Mouse (Mus musculus): ENCODE data around the gene Gm14569.

The Gm14569 gene

DNA sequence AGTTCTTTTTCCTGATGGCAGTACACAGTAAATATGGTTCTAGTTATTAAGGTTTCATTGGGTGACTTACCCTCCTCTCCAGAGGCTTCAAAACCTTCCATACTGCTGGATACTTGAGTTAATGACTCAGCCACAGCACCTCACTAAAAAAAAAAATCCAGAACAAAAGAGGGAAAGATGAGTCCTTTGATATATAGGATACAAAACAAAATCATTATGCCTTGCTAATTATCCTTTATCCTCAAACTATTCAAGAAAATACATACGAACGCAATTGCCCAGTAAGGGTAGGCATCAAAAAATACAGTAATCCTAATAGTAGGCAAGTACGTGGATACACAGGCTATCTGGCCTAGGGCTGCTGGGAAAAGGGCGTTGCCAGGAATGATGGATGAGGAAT lies at the start of gene Gm14569:
TSS of gene Gm14569 (minus strand) at position 101 of the 400 bp plus-strand sequence.
- DNase-seq (ENCODE audit: low read depth, low spot score), result no peak

GRCm38 (mm10) chrX:36534514-36534913 lies 42.9 kb upstream of the Gm14569 start:
- DNase-seq (ENCODE audit: low read depth, low spot score), result peak; percentile 72

DNA sequence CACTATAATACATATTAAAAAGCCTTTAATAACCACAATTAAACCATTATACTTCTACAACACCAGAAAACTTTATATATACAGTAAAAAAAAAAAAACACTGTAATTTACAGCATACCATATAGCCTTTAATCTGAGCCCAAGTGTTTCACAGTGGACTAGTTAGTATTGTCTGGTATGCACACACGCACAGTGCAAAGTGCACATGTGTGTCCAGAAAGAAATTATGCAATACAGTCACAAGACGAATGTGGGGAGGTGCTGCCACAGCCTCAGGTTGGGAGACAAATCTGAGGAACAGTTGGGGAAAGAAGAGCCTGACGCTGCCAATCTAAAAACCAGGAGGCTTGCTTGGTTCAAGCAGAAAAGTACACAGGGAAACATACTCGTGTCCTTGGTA lies 42.1 kb upstream of the Gm14569 start:
- DNase-seq (ENCODE audit: low read depth, low spot score), result no peak

GRCm38 (mm10) chrX:36530251-36530650 lies 38.6 kb upstream of the Gm14569 start:
- no peak for DNase-seq (ENCODE audit: low read depth, low spot score)

DNA sequence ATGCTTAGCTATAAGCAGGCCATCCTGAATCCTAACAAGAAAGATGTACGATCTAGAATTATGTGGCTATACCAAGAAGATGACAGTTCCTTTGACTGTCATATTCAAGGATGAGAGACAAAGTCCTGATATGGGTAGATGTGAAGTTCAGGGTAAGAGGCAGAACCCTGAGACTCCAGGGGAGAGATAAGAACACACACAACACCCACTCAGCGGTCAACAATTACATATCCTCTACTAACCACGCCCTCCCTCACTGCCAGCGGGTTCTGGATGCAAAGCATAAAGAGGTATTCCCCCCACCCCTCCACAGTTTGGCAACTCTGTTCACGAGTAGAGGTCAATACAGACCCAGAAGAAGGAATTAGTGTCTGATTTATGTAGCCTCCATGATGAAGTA lies 32.1 kb upstream of the Gm14569 start:
- DNase-seq (ENCODE audit: low read depth, low spot score), result no peak

DNA sequence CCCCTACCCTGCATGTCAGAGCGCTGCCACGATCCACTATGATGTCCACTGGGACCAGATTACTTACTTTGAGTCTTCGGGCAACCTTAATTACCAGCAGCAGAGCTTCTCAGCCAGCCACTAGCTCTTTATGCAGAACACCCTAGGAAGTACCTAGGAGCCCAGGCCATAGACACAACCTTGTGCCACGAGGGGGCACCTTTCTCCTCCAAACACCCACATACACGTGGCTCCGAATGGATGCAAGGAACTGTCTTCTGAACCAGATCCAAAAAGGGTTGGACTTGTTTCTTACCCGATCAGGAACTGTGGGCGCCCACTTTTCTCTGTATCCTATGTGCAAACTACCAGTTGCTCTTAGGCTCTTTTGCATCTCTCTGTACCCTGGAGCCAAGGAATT lies 22.1 kb upstream of the Gm14569 start:
- peak; percentile 15 for DNase-seq (ENCODE audit: low read depth, low spot score)

DNA sequence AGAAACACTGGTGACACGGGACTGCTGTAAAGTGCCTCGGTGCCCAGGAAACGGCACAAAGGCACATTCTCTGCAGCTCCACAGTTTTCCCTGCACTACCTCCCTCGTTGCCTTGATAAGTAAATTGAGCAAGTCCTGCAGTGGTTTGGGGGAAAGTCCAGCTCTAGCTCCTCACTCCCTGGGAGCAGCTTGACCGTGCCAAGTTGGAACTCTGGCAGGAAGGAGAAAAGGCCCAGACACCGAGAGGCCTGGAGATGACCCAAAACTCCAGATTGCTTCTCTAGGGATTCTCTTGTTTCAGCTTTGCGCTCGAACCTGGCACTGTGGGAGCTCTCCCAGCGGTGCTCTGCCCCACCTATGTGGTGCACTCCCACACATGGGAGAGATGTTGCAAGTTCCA lies 21.6 kb upstream of the Gm14569 start:
- DNase-seq (ENCODE audit: low read depth, low spot score), result no peak

DNA sequence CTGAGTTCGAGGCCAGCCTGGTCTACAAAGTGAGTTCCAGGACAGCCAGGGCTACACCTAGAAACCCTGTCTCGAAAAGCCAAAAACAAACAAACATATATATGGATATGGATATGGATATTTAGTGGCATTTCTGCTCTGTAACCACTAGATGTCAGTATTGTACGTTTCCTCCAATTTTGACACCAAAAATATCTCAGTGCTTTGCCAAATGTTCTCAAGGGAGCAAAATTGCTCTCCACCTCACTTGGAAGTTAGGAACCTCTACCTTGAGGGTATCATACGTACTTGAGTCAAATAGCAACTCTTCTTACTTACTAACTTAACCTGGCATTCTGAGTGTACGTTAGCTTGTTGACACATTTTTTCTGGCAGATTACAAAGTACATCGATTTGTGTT lies 15.2 kb upstream of the Gm14569 start:
- peak; percentile 48 for DNase-seq (ENCODE audit: low read depth, low spot score)

- peak; percentile 44 for DNase-seq (ENCODE audit: low read depth, low spot score)
These were observed 2.1 kb downstream of the Gm14569 start for GRCm38 (mm10) chrX:36489506-36489905.

DNA sequence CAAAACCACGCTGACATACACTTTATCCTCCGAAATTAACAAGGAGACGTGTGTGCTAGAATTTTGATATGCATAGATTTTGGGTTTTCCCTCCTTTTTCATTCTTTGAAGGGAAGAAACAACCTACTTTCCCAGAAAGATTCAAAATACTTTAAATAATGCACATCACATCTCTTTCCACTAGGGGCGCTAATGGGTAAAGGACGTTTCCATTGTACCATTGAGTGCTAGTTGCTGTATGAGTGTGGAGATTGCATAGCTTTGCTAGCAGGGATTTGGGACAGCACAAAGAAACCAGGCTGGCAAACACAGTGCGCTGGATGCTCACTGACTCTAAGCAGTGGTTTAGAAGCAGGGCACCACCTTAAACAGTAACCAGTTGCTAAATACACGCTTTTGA lies 3.6 kb downstream of the Gm14569 start:
- peak; percentile 32 for DNase-seq (ENCODE audit: low read depth, low spot score)

DNA sequence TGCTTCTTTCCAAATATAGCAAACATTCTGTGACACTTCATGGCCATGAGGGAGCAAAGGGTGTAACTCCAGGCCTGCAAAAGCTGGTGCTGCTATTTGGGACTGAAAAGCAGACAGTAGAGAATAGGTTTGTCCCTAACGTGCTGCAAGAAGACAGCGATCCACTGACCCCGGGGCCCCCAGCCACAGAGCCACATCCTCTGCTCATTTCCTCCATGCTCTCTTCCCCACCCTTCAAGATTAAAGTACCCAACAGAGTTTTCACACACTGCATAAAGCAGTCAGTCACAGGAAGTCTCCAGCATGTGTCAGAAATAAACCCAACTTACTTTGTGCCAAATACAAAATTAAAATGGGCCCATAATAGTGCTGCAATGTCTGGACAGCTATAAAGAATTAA lies 16.8 kb downstream of the Gm14569 start:
- no peak for DNase-seq (ENCODE audit: low read depth, low spot score)

GRCm38 (mm10) chrX:36474103-36474751 lies 17.4 kb downstream of the Gm14569 start:
- peak; percentile 14 for DNase-seq (ENCODE audit: low read depth, low spot score)

DNA sequence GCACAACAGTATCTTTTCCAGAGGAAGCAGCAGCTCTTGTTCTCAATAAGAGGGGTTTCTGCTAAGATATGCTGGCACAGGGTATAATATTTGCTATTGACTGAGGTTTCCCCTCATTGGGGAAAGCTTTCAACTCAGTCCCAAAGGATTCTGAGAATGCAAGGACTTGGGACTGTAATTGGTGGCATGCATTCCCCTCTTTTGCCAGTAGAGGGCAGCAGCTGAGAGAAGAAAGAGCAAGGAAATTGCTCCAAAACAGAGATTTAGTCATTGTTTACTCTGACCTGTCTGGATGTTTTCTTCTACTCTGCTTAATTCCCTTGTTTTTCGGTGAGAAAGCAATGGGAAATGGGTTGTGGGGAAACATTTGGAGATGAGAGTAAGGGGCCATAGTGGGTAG lies 35.6 kb downstream of the Gm14569 start:
- peak; percentile 62 for DNase-seq (ENCODE audit: low read depth, low spot score)

DNA sequence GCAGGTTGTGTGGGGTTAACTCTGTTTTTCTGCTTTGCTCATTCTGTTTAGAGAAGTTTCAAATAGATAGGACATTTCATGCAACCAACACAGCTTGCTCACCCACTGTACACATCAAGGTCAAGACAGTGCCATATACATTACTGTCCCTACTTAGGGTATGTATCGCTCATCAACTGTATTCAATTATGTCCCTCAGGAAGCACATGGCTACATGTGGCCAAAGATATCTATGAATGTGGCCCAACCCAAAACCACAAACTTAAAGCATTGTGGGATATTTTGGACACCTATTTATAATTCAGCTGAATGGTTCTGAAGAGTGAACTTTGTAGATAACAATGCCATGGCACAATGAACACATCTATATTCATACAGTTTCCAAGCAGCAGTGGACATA lies 53.7 kb downstream of the Gm14569 start:
- no peak for DNase-seq (ENCODE audit: low read depth, low spot score)

GRCm38 (mm10) chrX:36434993-36435392 lies 56.6 kb downstream of the Gm14569 start:
- DNase-seq (ENCODE audit: low read depth, low spot score), result peak; percentile 8

GRCm38 (mm10) chrX:36419153-36419552 lies 72.5 kb downstream of the Gm14569 start:
- DNase-seq (ENCODE audit: low read depth, low spot score), result no peak

DNA sequence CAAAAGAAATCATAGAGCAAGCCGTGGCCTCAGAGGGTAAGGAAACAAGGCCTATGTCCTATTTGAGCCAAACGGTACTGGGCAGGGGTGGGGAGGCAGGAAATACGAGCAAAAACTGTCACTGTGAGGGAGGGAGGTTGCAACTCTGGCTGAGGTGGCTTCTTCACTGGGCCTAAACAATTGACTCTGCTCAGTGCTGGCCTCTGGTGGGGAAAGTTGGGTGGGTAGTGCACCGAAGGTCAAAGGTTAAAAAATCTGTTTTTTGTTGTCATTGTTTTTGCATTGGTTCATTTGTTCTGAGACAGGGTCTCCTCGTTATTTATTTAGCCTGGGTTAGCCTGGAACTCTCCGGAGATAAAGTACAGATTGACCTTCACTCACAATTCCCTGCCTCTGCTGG lies 89.3 kb downstream of the Gm14569 start:
- DNase-seq (ENCODE audit: low read depth, low spot score), result peak; percentile 5

DNA sequence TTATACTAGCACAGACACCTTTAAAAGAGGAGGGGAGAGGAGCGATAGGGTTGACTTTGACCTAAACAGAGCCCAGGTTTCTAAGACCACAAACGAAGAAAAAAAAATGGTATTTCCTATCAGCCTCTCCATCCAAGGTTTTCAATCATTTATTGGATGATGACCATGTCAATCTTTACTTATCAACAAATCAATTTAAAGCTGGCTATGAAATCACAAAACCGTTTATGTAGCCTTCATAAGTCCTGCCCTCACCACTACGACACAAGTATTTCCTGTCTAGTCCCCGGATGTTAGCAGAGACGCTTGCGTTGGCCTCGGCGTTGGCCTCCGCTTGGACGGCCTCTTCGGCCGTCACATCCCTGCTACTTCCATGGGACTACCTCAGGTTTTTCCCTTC lies 90.7 kb downstream of the Gm14569 start, which contains the start of gene Gm6268:
TSS of gene Gm6268 (plus strand) at position 301 of the 400 bp plus-strand sequence.
- no peak for DNase-seq (ENCODE audit: low read depth, low spot score)

- DNase-seq (ENCODE audit: low read depth, low spot score), result peak; percentile 61
These were observed 98.4 kb downstream of the Gm14569 start for GRCm38 (mm10) chrX:36393279-36393678.

GRCm38 (mm10) chrX:36392672-36393071 lies 99.0 kb downstream of the Gm14569 start:
- DNase-seq (ENCODE audit: low read depth, low spot score), result no peak

- peak; percentile 33 for DNase-seq (ENCODE audit: low read depth, low spot score)
These were observed 101.1 kb downstream of the Gm14569 start for GRCm38 (mm10) chrX:36390503-36390902.

DNA sequence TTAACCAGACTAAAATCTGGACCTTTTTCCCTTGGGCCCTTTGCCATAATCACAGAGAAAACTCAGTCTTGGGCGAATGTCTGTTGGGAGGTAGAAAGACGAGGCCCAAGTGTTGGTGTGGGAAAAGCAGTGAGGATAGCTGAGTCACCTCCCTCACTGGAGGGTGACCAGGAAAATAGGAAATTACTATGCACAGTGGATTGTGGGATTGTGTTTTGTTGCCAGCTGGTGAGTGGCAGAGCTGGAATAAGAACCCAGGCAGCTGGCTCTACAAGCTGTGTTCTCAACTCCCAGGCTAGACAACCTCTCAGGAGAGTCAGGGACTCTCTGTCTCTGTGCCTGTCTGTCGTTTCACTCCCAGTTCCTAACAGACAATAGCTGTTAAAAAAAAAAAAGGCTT lies 101.7 kb downstream of the Gm14569 start:
- peak; percentile 63 for DNase-seq (ENCODE audit: low read depth, low spot score)

GRCm38 (mm10) chrX:36385340-36385739 lies 106.3 kb downstream of the Gm14569 start:
- peak; percentile 68 for DNase-seq (ENCODE audit: low read depth, low spot score)

Data from 3T3-L1 (cell line).